In genomic region chr5:92683871-92684475, GRCm38 (mm10) we compare ENCODE assay signal across 10 mouse cellular contexts. TPM values are rescaled to one million over a fixed set of nuclear protein-coding genes. Genes with fewer than 3 reads are reported as not detected.
A peak's percentile ranks its signal among the peaks of the same experiment; 100 is the strongest.
DNase-seq lines count a peak whose midpoint lies in the region; ATAC-seq and TF ChIP-seq lines count a peak whose summit lies in the region.
"Had no signal": no experiment of that assay in that cellular context is flagged by ENCODE, and none has a peak within 500 bp of the region (broad histone marks: within the 10 kb centered on the region; RNA-seq: fewer than 3 reads in every experiment).

No protein-coding gene starts in this region.

- TF ChIP-seq CTCF in lung, adult 2 months (IDR thresholded peaks at IDR 0.05; ENCODE audit: insufficient read depth, low read length): no peak

- WGBS in lung, adult 2 months: 57% methylated on average over 9 of the region's 9 CpGs
- 8% methylated on average over 9 of the region's 9 CpGs for WGBS in forebrain, embryonic 15.5 days
- 19% methylated on average over 9 of the region's 9 CpGs for WGBS in limb, embryonic 11.5 days
- 24% methylated on average over 9 of the region's 9 CpGs for WGBS in neural tube, embryonic 15.5 days

- no peak for TF ChIP-seq POLR2A in lung, adult 2 months (IDR thresholded peaks at IDR 0.05; ENCODE audit: borderline replicate concordance, extremely low read depth, low read depth, low read length)

- ATAC-seq in forebrain, embryonic 15.5 days (replicated peaks): no peak
- ATAC-seq in limb, embryonic 11.5 days (ENCODE audit: insufficient number of reproducible peaks, low FRiP score, low TSS enrichment, low read depth): no peak
- no peak for ATAC-seq in neural tube, embryonic 15.5 days (ENCODE audit: low FRiP score)
- ATAC-seq in megakaryocyte-erythroid progenitor cell, adult 5-6 weeks (replicated peaks; ENCODE audit: low FRiP score, low TSS enrichment, poor library complexity, severe bottlenecking): no peak

- no peaks in the 10 kb centered on the region for H3K27me3 ChIP-seq in forebrain, embryonic 15.5 days
- H3K27me3 ChIP-seq in limb, embryonic 11.5 days (ENCODE audit: control insufficient read depth, insufficient read depth, low read length): no peaks in the 10 kb centered on the region
- H3K27me3 ChIP-seq in neural tube, embryonic 15.5 days (replicated peaks): peaks cover 5% of the 10 kb centered on the region; the same call in 1 of the 2 replicates
- H3K27me3 ChIP-seq: Patski had no signal

- peak overlapping the region; percentile 75 for H3K9ac ChIP-seq in forebrain, embryonic 15.5 days (replicated peaks)
- no peak overlapping the region; the same call in 1 of the 2 replicates for H3K9ac ChIP-seq in limb, embryonic 11.5 days (ENCODE audit: low read length)
- no peak overlapping the region for H3K9ac ChIP-seq in neural tube, embryonic 15.5 days (replicated peaks)

- peak overlapping the region; percentile 57 for H3K4me3 ChIP-seq in lung, adult 2 months (replicated peaks; ENCODE audit: extremely low read depth, low read depth, low read length)
- H3K4me3 ChIP-seq in forebrain, embryonic 15.5 days: peak overlapping the region; percentile 64
- no peak overlapping the region for H3K4me3 ChIP-seq in limb, embryonic 11.5 days (ENCODE audit: low read depth, low read length)
- peak overlapping the region; percentile 51 for H3K4me3 ChIP-seq in neural tube, embryonic 15.5 days (replicated peaks)

- no peaks in the 10 kb centered on the region for H3K9me3 ChIP-seq in forebrain, embryonic 15.5 days
- H3K9me3 ChIP-seq in limb, embryonic 11.5 days (ENCODE audit: control insufficient read depth, low read length): no peaks in the 10 kb centered on the region
- no peaks in the 10 kb centered on the region for H3K9me3 ChIP-seq in neural tube, embryonic 15.5 days (replicated peaks)

- peak overlapping the region; percentile 95 for H3K4me2 ChIP-seq in forebrain, embryonic 15.5 days (replicated peaks)
- peak overlapping the region; percentile 87 for H3K4me2 ChIP-seq in limb, embryonic 11.5 days (ENCODE audit: low read depth, severe bottlenecking)
- peak overlapping the region; percentile 98 for H3K4me2 ChIP-seq in neural tube, embryonic 15.5 days

- no peaks in the 10 kb centered on the region for H3K4me1 ChIP-seq in lung, adult 2 months (ENCODE audit: control insufficient read depth, insufficient read depth, low read length)
- peaks cover 18% of the 10 kb centered on the region for H3K4me1 ChIP-seq in forebrain, embryonic 15.5 days
- H3K4me1 ChIP-seq in limb, embryonic 11.5 days (ENCODE audit: control insufficient read depth, insufficient read depth, low read length): 0 out of 2 replicates have a peak, but pooled peaks cover 2% of the 10 kb centered on the region
- H3K4me1 ChIP-seq in neural tube, embryonic 15.5 days: peaks cover 12% of the 10 kb centered on the region

- no peak overlapping the region for H3K27ac ChIP-seq in forebrain, embryonic 15.5 days (replicated peaks)
- no peak overlapping the region for H3K27ac ChIP-seq in limb, embryonic 11.5 days (replicated peaks; ENCODE audit: low read depth, low read length)
- no peak overlapping the region for H3K27ac ChIP-seq in neural tube, embryonic 15.5 days (replicated peaks)

- no peaks in the 10 kb centered on the region for H3K36me3 ChIP-seq in forebrain, embryonic 15.5 days
- no peaks in the 10 kb centered on the region for H3K36me3 ChIP-seq in limb, embryonic 11.5 days (ENCODE audit: control insufficient read depth, insufficient read depth, low read length)
- no peaks in the 10 kb centered on the region for H3K36me3 ChIP-seq in neural tube, embryonic 15.5 days

- DNase-seq in lung, adult 2 months: no peak
- DNase-seq in lung, postnatal 10 days: no peak
- no peak for DNase-seq in limb, embryonic 11.5 days (ENCODE audit: low spot score)
- DNase-seq in layer of hippocampus, postnatal 25 days (ENCODE audit: extremely low spot score in 1 of 2, low spot score in 1 of 2): no peak
- DNase-seq in frontal cortex, postnatal 25 days (ENCODE audit: low spot score in 2 of 2): no peak
- DNase-seq: cerebellum, adult 9-11 months had no signal

RNA-seq across cellular contexts. Expression of gene Shroom3, which starts 0.7 kb away (rescaled TPM):
- 63.6 and 70.0 TPM in 2 replicates for polyA plus RNA-seq in lung, adult 2 months (2012; rRNA removed)
- 2.4 and 2.9 TPM in 2 replicates for polyA plus RNA-seq in forebrain, embryonic 15.5 days (2015; fragmentation: Nextera tagmentation; extraction: Ambion mirVana)
- 3.8 and 5.8 TPM in 2 replicates for polyA plus RNA-seq in limb, embryonic 11.5 days (2014; fragmentation: Nextera tagmentation; extraction: Ambion mirVana)
- 1.8 and 2.3 TPM in 2 replicates for polyA plus RNA-seq in neural tube, embryonic 15.5 days (2015; fragmentation: Nextera tagmentation; extraction: Ambion mirVana)
- 0.50 TPM in 1 of 2 replicates, not detected in the other for total RNA-seq in megakaryocyte-erythroid progenitor cell, adult 5-6 weeks (2014; fragmentation: Nextera tagmentation)
- 1.9 TPM in 1 of 2 replicates, not detected in the other for total RNA-seq in megakaryocyte-erythroid progenitor cell, adult 5-6 weeks (2017)
- total RNA-seq in layer of hippocampus, postnatal 25 days (2021): 1 to 10 TPM; 1.7 to 2.7 TPM

RNA-seq across cellular contexts. Expression of gene Ccdc158, which starts 8.9 kb away (rescaled TPM):
- polyA plus RNA-seq in lung, adult 2 months (2012; rRNA removed): 0.33 and 0.37 TPM in 2 replicates
- 0.45 and 0.75 TPM in 2 replicates for polyA plus RNA-seq in forebrain, embryonic 15.5 days (2015; fragmentation: Nextera tagmentation; extraction: Ambion mirVana)
- 0.62 and 0.69 TPM in 2 replicates for polyA plus RNA-seq in limb, embryonic 11.5 days (2014; fragmentation: Nextera tagmentation; extraction: Ambion mirVana)
- 0.31 and 0.54 TPM in 2 replicates for polyA plus RNA-seq in neural tube, embryonic 15.5 days (2015; fragmentation: Nextera tagmentation; extraction: Ambion mirVana)
- total RNA-seq in megakaryocyte-erythroid progenitor cell, adult 5-6 weeks (2014; fragmentation: Nextera tagmentation): 4.2 and 4.7 TPM in 2 replicates
- total RNA-seq in megakaryocyte-erythroid progenitor cell, adult 5-6 weeks (2017): 6.4 and 8.7 TPM in 2 replicates
- total RNA-seq in layer of hippocampus, postnatal 25 days (2021): 1 to 10 TPM in 1 of 2 experiments, under 1 TPM in 1; 0.49 to 1.0 TPM
